25 mouse cellular contexts compared by ENCODE assay signal in genomic region chrX:57200397-57200796, GRCm38 (mm10). TPM values are rescaled to one million over a fixed set of nuclear protein-coding genes. Genes with fewer than 3 reads are reported as not detected.
"Had no signal": no experiment of that assay in that cellular context is flagged by ENCODE, and none has a peak within 500 bp of the region (broad histone marks: within the 10 kb centered on the region; RNA-seq: fewer than 3 reads in every experiment).

No protein-coding gene starts in this region.

- H3K36me3 ChIP-seq: lung, embryonic 15.5 days; neural tube, embryonic 12.5 days had no signal

- H3K9me3 ChIP-seq: lung, embryonic 15.5 days; megakaryocyte, embryonic 14.5 days; neural tube, embryonic 12.5 days had no signal

- H3K27me3 ChIP-seq: lung, embryonic 15.5 days; neural tube, embryonic 12.5 days had no signal

- DNase-seq: liver, postnatal 0 days; lung, adult 2 months; lung, postnatal 14 days; lung, postnatal 36 days; midbrain, embryonic 14.5 days; retina, postnatal 1 day; right cerebral cortex, adult 18-20 months; right cerebral cortex, postnatal 25 days; right cerebral cortex, postnatal 4 days; spleen, adult 18-20 months; thymus, adult 18-20 months; thymus, postnatal 14 days; thymus, postnatal 36 days had no signal

- H3K4me1 ChIP-seq: lung, embryonic 15.5 days; megakaryocyte, embryonic 14.5 days; neural tube, embryonic 12.5 days had no signal

- H3K27ac ChIP-seq: lung, embryonic 15.5 days; macrophage; neural tube, embryonic 12.5 days had no signal

- H3K4me3 ChIP-seq: lung, embryonic 15.5 days; megakaryocyte, embryonic 14.5 days; myocyte; neural tube, embryonic 12.5 days had no signal

RNA-seq across cellular contexts. Expression of gene Cd40lg, which starts 11.5 kb away (rescaled TPM):
- total RNA-seq: megakaryocyte progenitor cell, adult 5-6 weeks had no signal
- polyA plus RNA-seq: liver, postnatal 0 days; lung, embryonic 15.5 days; lung, postnatal 0 days; macrophage; midbrain, embryonic 11.5 days; midbrain, embryonic 14.5 days; midbrain, embryonic 16.5 days; myocyte; neural tube, embryonic 12.5 days; neural tube, embryonic 14.5 days; stomach, embryonic 14.5 days; stomach, embryonic 16.5 days had no signal
